Mouse (Mus musculus): Measurements from ENCODE around the gene Gm3646.

DNA sequence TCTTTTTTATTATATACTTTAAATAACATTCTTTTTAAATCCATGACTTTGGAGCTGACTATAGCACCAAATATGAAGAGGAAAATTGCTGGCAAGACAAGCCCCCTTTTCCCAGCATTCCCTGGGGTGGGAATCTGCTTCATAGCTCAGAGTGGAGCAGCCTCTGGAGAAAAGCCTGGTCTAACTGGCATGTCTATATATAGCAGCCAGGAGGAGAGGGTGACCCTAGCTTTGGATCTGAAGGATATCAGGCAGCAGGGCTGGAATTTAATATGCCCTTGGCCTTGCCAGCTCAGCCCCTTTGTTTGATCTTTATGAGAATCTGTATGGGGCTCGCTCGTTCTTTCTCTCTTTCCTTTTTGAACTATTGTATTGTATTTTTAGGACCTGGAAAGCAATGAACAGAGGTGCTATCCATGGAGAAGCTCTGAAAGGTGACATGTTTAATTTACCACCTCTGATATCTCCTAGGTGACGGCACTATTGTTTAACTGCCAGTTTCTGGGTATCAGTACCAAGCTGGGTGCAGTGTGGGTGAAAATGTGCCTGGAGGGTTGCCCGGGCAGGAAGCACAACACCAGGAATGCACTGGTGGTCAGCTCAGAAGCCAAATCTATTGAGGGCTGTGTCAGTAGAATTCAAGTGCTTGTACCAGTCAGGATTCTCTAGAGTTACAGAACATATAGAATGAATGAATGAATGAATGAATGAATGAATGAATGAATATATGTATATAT lies at the start of gene Gm3646:
- TF ChIP-seq POLR2A (IDR thresholded peaks at IDR 0.05; ENCODE audit: low read depth, low read length) (no peak), CTCF (IDR thresholded peaks at IDR 0.05; ENCODE audit: extremely low read depth, insufficient read depth, insufficient read length, insufficient replicate concordance) (no peak)
